Mouse (Mus musculus) myocyte (in vitro differentiated cells): ENCODE measurements around the gene Ppox.

Source experiments
- CEBPB ChIP-seq: IDR thresholded peaks from 2 replicates; pipeline ENCODE4 v1.6.1; 2011; ENCODE audit warnings: mild to moderate bottlenecking, moderate library complexity; ENCODE audit not compliant: poor library complexity, insufficient read depth, severe bottlenecking
- E2F4 ChIP-seq: IDR thresholded peaks from one replicate; pipeline ENCODE4 v1.6.1; 2011; ENCODE audit warnings: mild to moderate bottlenecking, control low read depth, moderate library complexity; ENCODE audit not compliant: insufficient read depth
- MYOD1 ChIP-seq, 3 experiments: IDR thresholded peaks; one replicate each; pipeline ENCODE4 v1.6.1; 2011; ENCODE audit warnings: control low read depth in 2 of 3, low read depth in 2 of 3, mild to moderate bottlenecking in 2 of 3, moderate library complexity in 1 of 3; ENCODE audit not compliant: insufficient read length in 2 of 3, control insufficient read depth in 1 of 3
- POLR2A ChIP-seq: IDR thresholded peaks from one replicate; pipeline ENCODE4 v1.6.1; 2011; ENCODE audit warnings: low read depth, mild to moderate bottlenecking, control low read depth, moderate library complexity; ENCODE audit not compliant: insufficient read length
- POLR2AphosphoS2 ChIP-seq: IDR thresholded peaks from one replicate; pipeline ENCODE4 v1.6.1; 2011; ENCODE audit warnings: low read depth, control low read depth; ENCODE audit not compliant: insufficient read length
- TCF12 ChIP-seq: IDR thresholded peaks from one replicate; pipeline ENCODE4 v1.6.1; 2011; ENCODE audit warnings: mild to moderate bottlenecking, control low read depth; ENCODE audit not compliant: poor library complexity, insufficient read depth, severe bottlenecking

DNA sequence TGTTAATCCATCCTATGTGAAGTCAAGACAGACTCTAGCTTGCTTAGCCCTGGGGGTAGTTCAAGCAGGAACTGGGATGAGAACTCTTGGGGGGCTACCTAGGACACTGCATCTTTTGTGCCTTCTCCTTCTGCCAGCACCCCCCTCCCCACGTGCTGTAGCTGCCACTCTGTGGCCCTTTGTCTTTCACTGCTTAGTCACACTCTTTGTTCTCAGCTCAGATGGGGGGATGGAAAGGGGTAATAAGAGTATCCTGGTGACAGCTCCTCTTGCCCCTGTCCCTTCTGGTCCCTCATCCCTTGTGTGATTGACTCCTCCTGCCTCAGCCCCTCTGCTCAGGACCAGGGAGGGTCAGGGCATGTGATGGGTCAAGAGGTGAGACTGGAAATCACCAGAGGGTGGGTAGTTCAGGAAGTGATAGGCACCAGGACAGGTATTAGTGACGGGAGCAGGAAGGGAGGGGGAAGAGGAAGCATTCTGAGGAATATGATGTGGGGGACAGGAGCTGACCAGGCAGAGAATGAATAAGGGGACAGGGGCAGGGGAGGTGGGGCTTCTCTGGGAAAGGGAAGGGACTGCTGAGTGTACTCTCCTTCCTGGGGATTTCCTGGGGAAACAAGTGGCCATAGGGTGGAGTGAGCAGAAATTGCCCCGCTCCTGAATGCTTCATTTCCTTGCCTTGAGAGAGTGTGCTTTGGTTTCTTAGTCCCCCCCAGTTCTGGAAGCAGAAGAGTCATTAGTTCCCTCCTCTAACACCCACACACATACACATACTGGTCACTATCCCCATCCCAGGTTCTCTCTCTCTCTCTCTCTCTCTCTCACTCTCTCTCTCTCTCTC is 32.4 kb downstream of the Ppox start:
- TF ChIP-seq POLR2A (no peak), POLR2AphosphoS2 (no peak), MYOD1 (IDR thresholded peaks at IDR 0.05; ENCODE audit: control insufficient read depth in 1 of 3, insufficient read length in 2 of 3, low read depth in 2 of 3) (no peak), E2F4 (no peak), TCF12 (no peak), CEBPB (no peak)
